Mouse (Mus musculus) CH12.LX (cell line): ENCODE measurements around the gene Crip1. TPM values are rescaled to one million over a fixed set of nuclear protein-coding genes. Genes with fewer than 3 reads are reported as not detected.

ENCODE experiments used
- DNase-seq: peaks from one replicate; pipeline ENCODE4 v3.0.0-alpha.2; 2013; ENCODE audit errors: extremely low read depth
- H3K27ac ChIP-seq: 2 replicates; pipeline ENCODE4 v1.5.1; 2012; ENCODE audit warnings: low read depth, mild to moderate bottlenecking, control low read depth, moderate library complexity; ENCODE audit not compliant: insufficient read depth
- H3K27me3 ChIP-seq: replicated peaks from 2 replicates; pipeline ENCODE3; 2012; ENCODE audit warnings: inconsistent platforms
- H3K36me3 ChIP-seq, 2 experiments: replicated peaks in 1 of 2; 2 replicates each; pipeline versions ENCODE3 to v1.6.1; 2012; ENCODE audit warnings: inconsistent platforms in 1 of 2, low read length in 1 of 2, mild to moderate bottlenecking in 1 of 2, mixed read lengths in 1 of 2, moderate library complexity in 1 of 2; ENCODE audit not compliant: control insufficient read depth in 1 of 2, insufficient read depth in 1 of 2
- H3K4me1 ChIP-seq, 2 experiments: 2 replicates each; pipeline ENCODE4 v1.6.1; 2012; ENCODE audit warnings: inconsistent platforms in 1 of 2, moderate library complexity in 1 of 2; ENCODE audit not compliant: insufficient read depth in 2 of 2, control insufficient read depth in 1 of 2
- H3K4me2 ChIP-seq: 2 replicates; pipeline ENCODE4 v1.6.1; 2012; ENCODE audit warnings: low read depth, mild to moderate bottlenecking, control low read depth; ENCODE audit not compliant: poor library complexity, insufficient read depth, severe bottlenecking
- H3K4me3 ChIP-seq, 3 experiments: fragments of 150-350 bp in 1 of 3; sonication (generic) in 1 of 3; replicated peaks in 1 of 3; 2 replicates each; pipeline versions ENCODE3 to v1.5.1; 2011 to 2012; ENCODE audit warnings: low read depth in 2 of 3, low read length in 2 of 3, mild to moderate bottlenecking in 2 of 3, moderate library complexity in 2 of 3, control low read depth in 1 of 3, improper control_type of control experiment in 1 of 3, inconsistent platforms in 1 of 3, mixed read lengths in 1 of 3; ENCODE audit not compliant: poor library complexity in 1 of 3
- H3K79me2 ChIP-seq: replicated peaks from 2 replicates; pipeline ENCODE4 v1.6.1; 2012; ENCODE audit warnings: mild to moderate bottlenecking, moderate library complexity; ENCODE audit not compliant: control insufficient read depth, poor library complexity, insufficient read depth, severe bottlenecking; ENCODE audit errors: extremely low read depth
- H3K9ac ChIP-seq: 2 replicates; pipeline ENCODE4 v1.6.1; 2012; ENCODE audit warnings: low read depth, mild to moderate bottlenecking, control low read depth, moderate library complexity; ENCODE audit not compliant: insufficient read depth
- H3K9me3 ChIP-seq: replicated peaks from 2 replicates; pipeline ENCODE3; 2012; ENCODE audit warnings: low read length, inconsistent platforms, mixed read lengths
- BHLHE40 ChIP-seq: IDR thresholded peaks from 2 replicates; pipeline ENCODE4 v1.6.1; 2011; ENCODE audit warnings: mild to moderate bottlenecking, low read depth, low read length, improper control_type of control experiment
- CHD1 ChIP-seq: IDR thresholded peaks from 2 replicates; pipeline ENCODE4 v1.6.1; 2012; ENCODE audit warnings: low read depth, low read length, improper control_type of control experiment, inconsistent platforms
- CHD2 ChIP-seq: IDR thresholded peaks from 2 replicates; pipeline ENCODE4 v1.6.1; 2011; ENCODE audit warnings: low read length, improper control_type of control experiment
- E2F4 ChIP-seq: IDR thresholded peaks from 2 replicates; pipeline ENCODE4 v1.6.1; 2011; ENCODE audit warnings: low read depth, low read length, improper control_type of control experiment; ENCODE audit not compliant: insufficient replicate concordance
- EP300 ChIP-seq: IDR thresholded peaks from 2 replicates; pipeline ENCODE4 v1.6.1; 2011; ENCODE audit warnings: low read length, improper control_type of control experiment
- ETS1 ChIP-seq: conservative IDR thresholded peaks from 2 replicates; pipeline ENCODE4 v1.6.1; 2012; ENCODE audit warnings: low read depth, mild to moderate bottlenecking, inconsistent platforms, low read length, improper control_type of control experiment, moderate library complexity
- HCFC1 ChIP-seq: IDR thresholded peaks from 2 replicates; pipeline ENCODE4 v1.6.1; 2012; ENCODE audit warnings: low read depth, mild to moderate bottlenecking, inconsistent platforms, low read length, improper control_type of control experiment
- JUN ChIP-seq: IDR thresholded peaks from 2 replicates; pipeline ENCODE4 v1.6.1; 2011; ENCODE audit warnings: low read depth, mild to moderate bottlenecking, low read length, improper control_type of control experiment, moderate library complexity; ENCODE audit not compliant: insufficient read depth
- KAT2A ChIP-seq: IDR thresholded peaks from 2 replicates; pipeline ENCODE4 v1.6.1; 2012; ENCODE audit warnings: low read length, improper control_type of control experiment, inconsistent platforms; ENCODE audit not compliant: insufficient replicate concordance
- MAFK ChIP-seq: IDR thresholded peaks from 2 replicates; pipeline ENCODE4 v1.6.1; 2011; ENCODE audit warnings: low read length, improper control_type of control experiment; ENCODE audit not compliant: insufficient replicate concordance
- MAX ChIP-seq: IDR thresholded peaks from 2 replicates; pipeline ENCODE4 v1.6.1; 2011; ENCODE audit warnings: low read length, improper control_type of control experiment
- MXI1 ChIP-seq: IDR thresholded peaks from 2 replicates; pipeline ENCODE4 v1.6.1; 2011; ENCODE audit warnings: mild to moderate bottlenecking, low read depth, low read length, improper control_type of control experiment
- MYC ChIP-seq: IDR thresholded peaks from 2 replicates; pipeline ENCODE4 v1.6.1; 2011; ENCODE audit warnings: low read depth, mild to moderate bottlenecking, improper control_type of control experiment, low read length
- NELFE ChIP-seq: IDR thresholded peaks from 2 replicates; pipeline ENCODE4 v1.6.1; 2011; ENCODE audit warnings: low read depth, low read length, improper control_type of control experiment
- PAX5 ChIP-seq: IDR thresholded peaks from 2 replicates; pipeline ENCODE4 v1.6.1; 2012; ENCODE audit warnings: low read length, inconsistent platforms, mixed read lengths
- POLR2A ChIP-seq: IDR thresholded peaks from 2 replicates; pipeline ENCODE4 v1.6.1; 2011; ENCODE audit warnings: low read depth, mild to moderate bottlenecking, improper control_type of control experiment, low read length
- RCOR1 ChIP-seq: conservative IDR thresholded peaks from 2 replicates; pipeline ENCODE4 v1.6.1; 2012; ENCODE audit warnings: low read depth, mild to moderate bottlenecking, inconsistent platforms, low read length, improper control_type of control experiment
- TBP ChIP-seq: conservative IDR thresholded peaks from 2 replicates; pipeline ENCODE4 v1.6.1; 2011; ENCODE audit warnings: low read depth, low read length, improper control_type of control experiment
- TCF12 ChIP-seq: IDR thresholded peaks from 2 replicates; pipeline ENCODE4 v1.6.1; 2014; ENCODE audit warnings: low read depth, mild to moderate bottlenecking, inconsistent platforms, low read length, improper control_type of control experiment
- UBTF ChIP-seq: IDR thresholded peaks from 2 replicates; pipeline ENCODE4 v1.6.1; 2012; ENCODE audit warnings: low read depth, mild to moderate bottlenecking, inconsistent platforms, low read length, improper control_type of control experiment, moderate library complexity
- USF1 ChIP-seq: IDR thresholded peaks from 2 replicates; pipeline ENCODE4 v1.6.1; 2014; ENCODE audit warnings: low read depth, mild to moderate bottlenecking, inconsistent platforms, low read length, improper control_type of control experiment
- ZMIZ1 ChIP-seq: IDR thresholded peaks from 2 replicates; pipeline ENCODE4 v1.6.1; 2012; ENCODE audit warnings: low read depth, mild to moderate bottlenecking, inconsistent platforms, low read length, improper control_type of control experiment
- ZNF384 ChIP-seq: IDR thresholded peaks from 2 replicates; pipeline ENCODE4 v1.6.1; 2012; ENCODE audit warnings: low read depth, low read length, improper control_type of control experiment, inconsistent platforms
- dilution Hi-C: fragments of 300-500 bp; cut with MboI; formaldehyde crosslinking; loops from 2 replicates; pipeline ENCODE4 v1.14.3; 2020; ENCODE audit warnings: low sequenced_read_pairs; ENCODE audit not compliant: extremely low pct_unique_long_range_greater_than_20kb, extremely low pct_ligation_motif_present
- in situ Hi-C: fragments of 300-500 bp; cut with MboI; formaldehyde crosslinking; loops from 3 replicates; pipeline ENCODE4 v1.14.3; 2019; ENCODE audit warnings: low sequenced_read_pairs, low pct_ligation_motif_present, low pct_unique_long_range_greater_than_20kb, mixed read lengths
- polyA plus RNA-seq: library from polyadenylated mRNA; unstranded; fragments of >175 nt; gene quantifications from 2 replicates; pipeline ENCODE4 v1.2.1, GENCODE M21; 2012; ENCODE audit warnings: low read depth; ENCODE audit not compliant: insufficient read length
- total RNA-seq, 2 experiments: library from RNA; depleted of rRNA; stranded (reverse); fragments of 300-350 nt in 1 of 2; fragments of >200 nt in 1 of 2; gene quantifications; 2 replicates each; pipeline ENCODE4 v1.2.3; 2012 to 2014

Gene Crip1
- total and polyA plus RNA-seq, 3 experiments: 2.0 to 77.2 (median 2.8) TPM

DNA sequence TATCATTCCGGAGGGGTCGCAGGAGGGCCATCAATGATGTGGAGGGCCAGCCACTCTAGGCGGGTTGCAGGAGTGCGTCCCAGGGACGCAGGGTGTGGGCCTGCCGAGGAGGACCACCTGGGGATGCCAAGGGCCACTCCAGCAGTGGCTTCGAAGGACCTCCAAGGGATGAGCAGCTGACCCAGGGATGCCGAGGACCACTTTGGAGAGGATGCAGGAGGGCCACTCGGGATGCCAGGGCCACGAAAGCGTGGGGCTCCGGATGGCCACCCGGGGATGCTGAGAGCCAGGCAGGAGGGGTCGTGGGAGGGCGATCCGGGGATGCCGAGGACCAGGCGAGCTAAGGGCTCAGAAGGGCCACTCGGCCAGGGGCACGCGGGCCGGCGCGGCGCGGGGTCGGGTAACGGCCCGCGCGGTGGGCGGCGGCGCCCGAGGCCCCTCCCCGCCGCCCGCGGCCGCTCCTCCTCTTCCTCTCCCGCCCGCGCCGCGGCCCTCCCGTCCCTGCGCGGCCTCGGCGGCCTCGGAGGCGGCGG lies 48.3 kb upstream of the Crip1 start, which contains the start of gene Mta1:
Gene Mta1 (plus strand): TSS at position 530 of the 533 bp plus-strand sequence.
- TF ChIP-seq KAT2A: no peak
- TF ChIP-seq ZNF384: no peak
- no peak for TF ChIP-seq E2F4
- 0 out of 2 replicates have a peak, but pooled peaks have one; percentile 38 for TF ChIP-seq TCF12
- TF ChIP-seq ETS1: no peak
- TF ChIP-seq TBP: no peak
- TF ChIP-seq CHD1: no peak
- TF ChIP-seq JUN: no peak
- no peak for TF ChIP-seq RCOR1
- TF ChIP-seq POLR2A: peak; percentile 72
- TF ChIP-seq MAX: no peak
- TF ChIP-seq MYC: no peak
- TF ChIP-seq ZMIZ1: peak; percentile 48; the same call in 1 of the 2 replicates
- no peak for TF ChIP-seq CHD2
- no peak for TF ChIP-seq EP300
- TF ChIP-seq USF1: no peak
- peak; percentile 55 for TF ChIP-seq NELFE
- no peak for TF ChIP-seq HCFC1
- TF ChIP-seq PAX5: no peak
- TF ChIP-seq UBTF: no peak
- TF ChIP-seq MXI1: no peak; the same call in 1 of the 2 replicates
- no peak for TF ChIP-seq BHLHE40
- no peak for TF ChIP-seq MAFK
- peaks cover 25 to 52% of the 10 kb centered on the region in 2 experiments for H3K4me1 ChIP-seq

More for the DNA sequence above, 48.3 kb upstream of the Crip1 start, which contains the start of gene Mta1:
- Histone ChIP-seq H3K79me2 (peaks cover 23% of the 10 kb centered on the region), H3K36me3 (peaks cover 0 to 20% of the 10 kb centered on the region in 2 experiments), H3K27ac (no peak within 1 kb of the TSS), H3K4me3 (peak within 1 kb of the TSS; percentile 71 to 96 (median 91)), H3K9ac (peak within 1 kb of the TSS; percentile 99), H3K4me2 (peak within 1 kb of the TSS; percentile 78), H3K27me3 (peaks cover 2% of the 10 kb centered on the region), H3K9me3 (no peaks in the 10 kb centered on the region)
- dilution Hi-C loops (no loop called here), in situ Hi-C loops (no loop called here)
- DNase-seq: no peak
